Mouse (Mus musculus) hindbrain, embryonic 11.5 days (tissue): ENCODE measurements around the gene Dgcr6. TPM values are rescaled to one million over a fixed set of nuclear protein-coding genes. Genes with fewer than 3 reads are reported as not detected.

Experiments used
- ATAC-seq: fragments of 200-750 bp; cut with Nextera tagmentation; 2 replicates; pipeline ENCODE4 v1.8.0; 2017; ENCODE audit warnings: mild to moderate bottlenecking, moderate TSS enrichment, moderate library complexity; ENCODE audit not compliant: low FRiP score
- DNase-seq: peaks from one replicate; pipeline ENCODE4 v3.0.0-alpha.2; 2015; ENCODE audit warnings: low spot score
- H3K27ac ChIP-seq: fragments of 300-500 bp; sonication (generic); 2 replicates; pipeline ENCODE4 v1.5.1; 2014; ENCODE audit warnings: mild to moderate bottlenecking, low read depth, low read length
- H3K27me3 ChIP-seq: fragments of 300-500 bp; sonication (generic); 2 replicates; pipeline ENCODE4 v1.6.1; 2014; ENCODE audit warnings: mild to moderate bottlenecking, low read length, moderate library complexity, mixed read lengths; ENCODE audit not compliant: control insufficient read depth, insufficient read depth
- H3K36me3 ChIP-seq: fragments of 300-500 bp; sonication (generic); 2 replicates; pipeline ENCODE4 v1.6.1; 2014; ENCODE audit warnings: mild to moderate bottlenecking, low read length, moderate library complexity, mixed read lengths; ENCODE audit not compliant: control insufficient read depth, insufficient read depth
- H3K4me1 ChIP-seq: fragments of 300-500 bp; sonication (generic); replicated peaks from 2 replicates; pipeline ENCODE4 v1.6.1; 2014; ENCODE audit warnings: low read length, mixed read lengths; ENCODE audit not compliant: control insufficient read depth, insufficient read depth
- H3K4me2 ChIP-seq: fragments of 300-500 bp; sonication (generic); replicated peaks from 2 replicates; pipeline ENCODE4 v1.6.1; 2014; ENCODE audit warnings: mild to moderate bottlenecking, low read depth, low read length
- H3K4me3 ChIP-seq: fragments of 300-500 bp; sonication (generic); 2 replicates; pipeline ENCODE4 v1.5.1; 2014; ENCODE audit warnings: low read depth, low read length
- H3K9ac ChIP-seq: fragments of 300-500 bp; sonication (generic); 2 replicates; pipeline ENCODE4 v1.6.1; 2014; ENCODE audit warnings: low read depth, low read length
- H3K9me3 ChIP-seq: fragments of 300-500 bp; sonication (generic); 2 replicates; pipeline ENCODE4 v1.6.1; 2016; ENCODE audit warnings: low read length; ENCODE audit not compliant: control insufficient read depth
- WGBS: fragments of 180-500 bp; shearing (Covaris S2); extraction: QIAGEN DNeasy Blood & Tissue Kit; methylation state at CpG from one replicate; pipeline ENCODE4 v1.1.7; 2014; 5-methylcytosine and 5-hydroxymethylcytosine counted together
- polyA plus RNA-seq: library from polyadenylated mRNA; unstranded; fragments of >200 nt; fragmentation: Nextera tagmentation; extraction: Ambion mirVana; gene quantifications from 2 replicates; pipeline ENCODE4 v1.2.1, GENCODE M21; 2014

Gene Dgcr6
- polyA plus RNA-seq, 1 experiment from 2014 or later, result 128 TPM

DNA sequence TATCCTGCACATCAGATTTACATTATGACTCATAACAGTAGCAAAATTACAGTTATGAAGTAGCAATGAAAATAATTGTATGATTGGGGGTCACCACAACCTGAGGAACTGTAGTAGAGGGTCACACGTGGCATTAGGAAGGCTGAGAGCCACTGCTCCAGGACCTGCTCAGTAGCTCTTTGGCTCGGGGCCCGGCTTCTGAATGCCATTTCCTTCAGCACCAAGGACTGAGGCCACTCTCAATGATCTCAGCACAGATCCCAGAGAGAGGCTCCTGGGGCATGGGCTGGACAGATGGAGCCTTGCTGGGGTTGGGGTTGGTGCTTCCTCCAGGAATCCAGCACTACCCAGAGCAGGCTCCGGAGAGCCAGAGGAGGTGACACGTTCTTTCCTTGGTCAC, 34.4 kb downstream of the Dgcr6 start:
- ATAC-seq (no peak), DNase-seq (no peak)
- H3K36me3 ChIP-seq, result no peaks in the 10 kb centered on the region
- peaks cover 2% of the 10 kb centered on the region; the same call in 1 of the 2 replicates for H3K4me1 ChIP-seq
- no peak overlapping the region for H3K4me2 ChIP-seq
- no peaks in the 10 kb centered on the region for H3K9me3 ChIP-seq
- H3K27me3 ChIP-seq, result peaks cover 6% of the 10 kb centered on the region; the same call in 1 of the 2 replicates
- WGBS, result 88% methylated on average over 5 of the region's 5 CpGs
- H3K9ac ChIP-seq, result no peak overlapping the region
- H3K4me3 ChIP-seq, result no peak overlapping the region
- H3K27ac ChIP-seq, result no peak overlapping the region

DNA sequence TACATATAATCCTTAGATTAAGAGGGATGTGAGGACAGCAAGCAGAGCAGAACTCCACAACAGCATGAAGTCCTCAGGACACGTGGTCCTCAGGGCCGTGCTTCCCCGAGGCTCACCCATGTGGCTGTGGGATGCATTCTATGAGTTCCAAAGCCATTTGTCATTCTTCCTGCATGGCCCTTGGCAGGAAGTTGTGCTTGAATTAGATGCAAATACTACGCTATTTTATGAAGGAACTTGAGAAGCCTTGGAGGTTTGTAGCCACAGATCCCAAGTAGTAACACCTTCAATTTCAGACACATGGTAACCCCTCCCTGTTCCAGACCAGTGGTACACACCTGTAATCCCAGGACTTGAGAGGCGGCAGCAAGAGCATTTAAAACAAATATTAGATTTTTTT, 43.7 kb downstream of the Dgcr6 start:
- Histone ChIP-seq H3K9ac (no peak overlapping the region), H3K36me3 (no peaks in the 10 kb centered on the region), H3K4me1 (no peaks in the 10 kb centered on the region), H3K9me3 (no peaks in the 10 kb centered on the region), H3K27ac (no peak overlapping the region), H3K4me2 (no peak overlapping the region), H3K4me3 (no peak overlapping the region), H3K27me3 (no peaks in the 10 kb centered on the region)
- ATAC-seq (no peak), DNase-seq (no peak)
- 70% methylated on average over 5 of the region's 5 CpGs for WGBS

DNA sequence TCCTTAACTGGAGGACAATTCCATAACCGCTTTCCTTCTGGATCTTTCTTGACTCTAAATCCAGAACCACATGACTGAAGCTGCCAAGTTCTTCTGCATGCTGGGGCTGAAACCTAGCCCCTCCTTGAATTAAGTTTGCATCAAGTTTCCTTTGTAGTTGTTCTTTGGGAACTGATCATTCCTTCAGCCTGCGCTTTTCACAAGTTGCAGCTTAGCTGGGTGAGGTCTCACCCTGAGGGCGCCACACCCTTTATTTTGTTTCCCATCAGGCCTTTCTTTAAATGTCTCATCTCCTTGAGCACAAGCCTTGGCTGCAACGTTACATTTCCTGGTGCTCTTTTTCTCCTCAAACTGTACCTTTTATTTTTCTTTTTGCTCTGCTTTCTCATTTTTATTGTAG, 50.2 kb downstream of the Dgcr6 start:
- H3K9me3 ChIP-seq, result no peaks in the 10 kb centered on the region
- no peak overlapping the region for H3K27ac ChIP-seq
- DNase-seq, result no peak
- WGBS, result 83% methylated on average over 4 of the region's 4 CpGs
- no peak overlapping the region for H3K9ac ChIP-seq
- no peak overlapping the region for H3K4me2 ChIP-seq
- ATAC-seq, result no peak
- H3K36me3 ChIP-seq, result no peaks in the 10 kb centered on the region
- no peaks in the 10 kb centered on the region for H3K4me1 ChIP-seq
- no peak overlapping the region for H3K4me3 ChIP-seq
- no peaks in the 10 kb centered on the region for H3K27me3 ChIP-seq

DNA sequence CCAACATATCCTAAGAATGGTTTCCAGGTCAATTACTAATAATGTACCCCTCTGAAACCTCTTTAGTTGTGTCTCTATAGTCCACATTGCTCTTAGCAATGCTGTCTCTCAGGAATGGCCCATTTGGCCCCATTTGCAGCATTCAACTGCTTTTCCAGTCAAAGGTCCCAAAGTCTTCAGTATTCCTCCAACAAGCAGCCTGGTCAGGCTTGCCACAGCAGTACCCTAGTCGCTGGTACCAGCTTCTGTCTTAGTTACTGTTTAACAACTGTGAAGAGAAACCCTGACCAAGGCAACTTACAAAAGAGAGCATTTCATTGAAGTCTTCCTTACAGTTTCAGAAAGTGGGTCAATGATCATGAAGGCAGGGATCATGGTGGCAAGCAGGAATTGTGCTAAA, 50.7 kb downstream of the Dgcr6 start:
- no peak overlapping the region for H3K9ac ChIP-seq
- H3K27me3 ChIP-seq, result no peaks in the 10 kb centered on the region
- H3K4me3 ChIP-seq, result no peak overlapping the region
- H3K4me1 ChIP-seq, result no peaks in the 10 kb centered on the region
- ATAC-seq, result no peak
- H3K9me3 ChIP-seq, result no peaks in the 10 kb centered on the region
- H3K27ac ChIP-seq, result no peak overlapping the region
- DNase-seq, result no peak
- no peaks in the 10 kb centered on the region for H3K36me3 ChIP-seq
- H3K4me2 ChIP-seq, result no peak overlapping the region
- WGBS, result 63% methylated on average over 1 of the region's 1 CpGs

DNA sequence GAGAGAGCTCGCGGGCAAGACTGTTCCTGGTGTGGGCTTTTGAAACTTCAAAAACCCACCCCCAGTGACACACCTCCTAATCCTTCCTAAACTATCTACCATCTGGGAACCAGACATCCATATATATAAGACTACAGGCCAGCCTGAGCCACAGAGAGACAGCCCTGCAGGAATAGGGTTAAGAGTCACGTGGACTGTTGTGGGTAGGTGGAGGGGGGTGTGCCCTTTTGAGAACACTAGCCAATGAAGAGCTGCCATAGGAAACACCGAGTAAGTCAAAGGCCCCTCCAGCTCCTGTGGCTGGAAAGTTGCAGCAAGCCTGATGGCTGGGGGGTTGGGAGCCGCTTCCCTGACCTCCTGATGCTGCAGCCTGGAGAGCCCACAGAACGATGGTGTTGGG, 51.1 kb downstream of the Dgcr6 start:
- Histone ChIP-seq H3K9me3 (no peaks in the 10 kb centered on the region), H3K4me3 (no peak overlapping the region), H3K27me3 (no peaks in the 10 kb centered on the region), H3K9ac (no peak overlapping the region), H3K27ac (no peak overlapping the region), H3K4me1 (no peaks in the 10 kb centered on the region), H3K36me3 (no peaks in the 10 kb centered on the region), H3K4me2 (no peak overlapping the region)
- WGBS, result 32% methylated on average over 6 of the region's 6 CpGs
- no peak for DNase-seq
- no peak for ATAC-seq

DNA sequence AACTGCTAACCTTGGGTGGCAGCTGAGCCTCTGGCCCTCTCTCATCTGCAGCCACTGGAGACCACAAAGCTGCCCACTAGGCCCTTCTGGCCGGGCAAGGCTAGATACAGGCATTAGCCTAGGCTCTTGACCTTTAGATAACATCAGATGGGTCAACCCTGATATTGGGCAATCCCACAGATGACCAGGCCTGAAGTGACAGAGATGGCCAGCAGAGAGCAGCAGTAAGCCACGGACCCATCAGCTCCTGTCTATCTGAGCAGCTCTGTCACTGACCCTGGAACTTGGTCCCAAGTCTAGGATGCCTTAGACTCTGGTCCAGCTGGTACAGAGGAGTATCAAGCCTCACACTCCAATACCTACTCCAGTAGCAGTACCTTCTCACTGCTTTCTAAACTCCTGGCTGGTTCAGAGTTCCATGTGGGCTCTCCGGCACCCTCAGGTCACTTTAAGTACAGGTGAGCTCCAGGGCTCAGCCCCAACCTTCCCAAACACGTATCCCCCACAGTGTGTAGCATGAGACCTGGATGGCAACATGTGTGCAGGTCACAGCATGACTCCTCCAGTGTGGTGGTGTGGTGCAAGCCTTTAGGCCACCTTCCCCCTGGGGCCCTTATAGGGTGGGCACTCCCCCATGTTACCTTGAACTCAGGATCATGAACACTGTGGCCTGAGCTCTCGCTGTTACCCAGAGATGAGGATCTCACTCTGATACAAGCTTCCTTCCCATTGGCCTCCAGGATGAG, 55.7 kb downstream of the Dgcr6 start:
- H3K4me3 ChIP-seq, result no peak overlapping the region
- DNase-seq (peak; percentile 80), ATAC-seq (peak; percentile 71; the same call in 1 of the 2 replicates)
- no peak overlapping the region for H3K9ac ChIP-seq
- 60% methylated on average over 5 of the region's 5 CpGs for WGBS
- H3K4me1 ChIP-seq, result no peaks in the 10 kb centered on the region
- H3K9me3 ChIP-seq, result no peaks in the 10 kb centered on the region
- H3K27ac ChIP-seq, result no peak overlapping the region
- no peaks in the 10 kb centered on the region for H3K36me3 ChIP-seq
- H3K27me3 ChIP-seq, result no peaks in the 10 kb centered on the region
- H3K4me2 ChIP-seq, result no peak overlapping the region

DNA sequence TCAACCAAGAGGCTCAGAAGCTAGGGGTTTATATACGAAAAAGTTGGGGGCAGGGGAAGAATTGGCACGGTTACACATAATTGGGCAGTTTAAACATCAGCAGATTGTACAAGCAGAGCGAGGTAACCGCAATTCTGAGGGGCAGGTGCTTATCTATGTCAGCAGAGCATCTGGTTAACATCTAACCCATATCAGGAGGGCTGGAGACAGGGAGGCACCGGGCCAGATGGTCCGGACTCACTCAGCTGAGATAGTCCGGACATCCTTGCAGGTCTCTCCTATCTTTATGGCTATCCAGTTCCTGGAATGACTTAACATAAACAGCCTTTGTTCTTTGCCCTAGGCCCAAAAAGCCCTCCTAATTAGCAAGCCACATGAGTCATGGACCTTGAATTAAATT, 58.4 kb downstream of the Dgcr6 start:
- no peak for ATAC-seq

DNA sequence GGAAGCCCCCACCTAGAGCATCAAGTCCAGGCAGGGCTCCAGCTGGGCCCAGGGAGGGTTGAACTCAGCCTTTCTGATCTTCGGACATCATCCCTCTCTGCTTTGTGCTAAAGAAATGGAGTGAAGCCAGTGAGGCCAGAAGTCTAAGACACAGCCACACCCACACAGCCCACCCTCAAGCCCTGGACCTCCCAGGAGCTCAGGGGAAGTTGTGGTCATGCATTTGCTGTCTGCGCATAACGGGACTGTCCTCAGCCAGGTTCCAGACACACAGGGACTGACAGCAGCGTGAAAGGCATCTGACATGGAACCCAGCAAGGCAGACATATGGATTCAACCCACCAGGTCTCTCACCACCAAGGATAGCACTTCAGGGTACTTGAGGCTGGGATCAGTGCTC, 63.8 kb downstream of the Dgcr6 start:
- Histone ChIP-seq H3K4me3 (no peak overlapping the region), H3K9ac (no peak overlapping the region), H3K4me2 (no peak overlapping the region), H3K36me3 (no peaks in the 10 kb centered on the region), H3K27me3 (no peaks in the 10 kb centered on the region), H3K27ac (no peak overlapping the region), H3K4me1 (no peaks in the 10 kb centered on the region; the same call in 1 of the 2 replicates), H3K9me3 (no peaks in the 10 kb centered on the region)
- WGBS, result 80% methylated on average over 4 of the region's 4 CpGs
- no peak for DNase-seq
- ATAC-seq, result no peak

More for the DNA sequence above, 58.4 kb downstream of the Dgcr6 start:
- Histone ChIP-seq H3K9me3 (no peaks in the 10 kb centered on the region), H3K4me3 (no peak overlapping the region), H3K27ac (no peak overlapping the region), H3K9ac (no peak overlapping the region), H3K4me2 (no peak overlapping the region), H3K4me1 (no peaks in the 10 kb centered on the region), H3K27me3 (no peaks in the 10 kb centered on the region), H3K36me3 (no peaks in the 10 kb centered on the region)
- 95% methylated on average over 7 of the region's 7 CpGs for WGBS
- DNase-seq, result no peak

DNA sequence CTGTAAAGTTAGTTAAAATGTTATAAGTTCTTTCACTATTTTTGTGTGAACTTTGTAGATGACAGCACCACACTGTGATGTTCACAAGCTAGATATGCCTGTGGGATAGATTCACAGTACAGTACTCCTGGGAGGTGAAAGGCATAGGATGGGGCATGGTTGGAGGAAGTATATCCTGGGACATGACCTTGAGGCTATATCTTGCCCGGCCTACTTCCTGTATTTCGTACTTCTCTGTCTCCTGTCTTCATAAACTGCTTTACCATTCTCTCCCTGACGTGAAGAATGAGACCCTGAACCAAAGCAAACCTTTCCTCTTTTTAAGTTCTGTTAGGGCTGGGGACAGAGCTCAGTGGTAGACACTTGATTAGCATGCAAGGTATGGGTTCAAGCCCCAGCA, 65.6 kb downstream of the Dgcr6 start:
- Histone ChIP-seq H3K9me3 (no peaks in the 10 kb centered on the region), H3K27ac (no peak overlapping the region), H3K4me3 (no peak overlapping the region), H3K36me3 (no peaks in the 10 kb centered on the region), H3K9ac (no peak overlapping the region), H3K4me1 (no peaks in the 10 kb centered on the region; the same call in 1 of the 2 replicates), H3K4me2 (no peak overlapping the region), H3K27me3 (no peaks in the 10 kb centered on the region)
- 88% methylated on average over 3 of the region's 3 CpGs for WGBS
- ATAC-seq (no peak), DNase-seq (no peak)
